Mouse (Mus musculus): Measurements from ENCODE around the gene Odf2. TPM values are rescaled to one million over a fixed set of nuclear protein-coding genes. Genes with fewer than 3 reads are reported as not detected.
"Not testable (repeated sequence)": the region's sequence is repeated elsewhere in the genome, so short reads cannot be mapped to it uniquely, and the experiment has no call there.

Odf2 gene
- polyA plus RNA-seq, 1 experiment from 2014 or later: 89.2 TPM

DNA sequence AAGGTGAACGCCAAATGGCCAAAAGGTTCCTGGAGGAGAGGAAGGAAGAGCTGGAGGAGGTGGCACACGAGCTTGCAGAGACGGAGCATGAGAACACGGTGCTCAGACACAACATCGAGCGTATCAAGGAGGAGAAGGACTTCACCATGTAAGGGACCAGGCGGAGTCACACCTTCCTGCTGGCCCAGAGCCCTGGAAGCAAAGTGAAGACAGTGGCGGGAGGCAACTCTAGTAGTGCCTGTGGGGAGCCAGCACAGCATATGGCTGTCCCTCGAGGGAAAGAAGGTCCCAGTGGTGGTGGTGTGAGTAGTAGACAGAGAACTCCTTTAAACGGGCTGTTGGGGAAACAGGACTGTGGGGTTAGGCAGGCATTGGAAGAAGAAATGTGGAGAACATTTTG, 13.2 kb downstream of the Odf2 start:
- ATAC-seq (ENCODE audit: insufficient number of reproducible peaks, insufficient read depth, low FRiP score, low TSS enrichment): no peak
- Histone ChIP-seq H3K4me3 (no peak overlapping the region), H3K9me3 (no peaks in the 10 kb centered on the region), H3K9ac (no peak overlapping the region), H3K27ac (no peak overlapping the region), H3K4me1 (no peaks in the 10 kb centered on the region), H3K36me3 (peaks cover 97% of the 10 kb centered on the region), H3K4me2 (replicated peaks) (no peak overlapping the region), H3K27me3 (no peaks in the 10 kb centered on the region)
- WGBS: 91% methylated on average over 10 of the region's 10 CpGs

DNA sequence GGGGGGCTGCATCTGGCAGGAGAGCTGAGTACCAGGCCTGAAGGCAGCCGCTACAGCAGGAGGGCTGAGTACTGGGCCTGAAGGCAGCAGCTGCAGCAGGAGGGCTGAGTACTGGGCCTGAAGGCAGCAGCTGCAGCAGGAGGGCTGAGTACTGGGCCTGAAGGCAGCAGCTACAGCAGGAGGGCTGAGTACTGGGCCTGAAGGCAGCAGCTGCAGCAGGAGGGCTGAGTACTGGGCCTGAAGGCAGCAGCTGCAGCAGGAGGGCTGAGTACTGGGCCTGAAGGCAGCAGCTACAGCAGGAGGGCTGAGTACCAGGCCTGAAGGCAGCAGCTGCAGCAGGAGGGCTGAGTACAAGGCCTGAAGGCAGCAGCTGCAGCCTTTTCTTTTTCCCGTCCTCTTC, 19.1 kb downstream of the Odf2 start:
- not testable (repeated sequence) for H3K27me3 ChIP-seq; H3K9ac ChIP-seq; H3K9me3 ChIP-seq; H3K4me1 ChIP-seq; H3K4me3 ChIP-seq; H3K27ac ChIP-seq; ATAC-seq (ENCODE audit: insufficient number of reproducible peaks, insufficient read depth, low FRiP score, low TSS enrichment); H3K4me2 ChIP-seq (replicated peaks)
- H3K36me3 ChIP-seq: peaks cover 85% of the 10 kb centered on the region
- 94% methylated on average over 2 of the region's 2 CpGs for WGBS

DNA sequence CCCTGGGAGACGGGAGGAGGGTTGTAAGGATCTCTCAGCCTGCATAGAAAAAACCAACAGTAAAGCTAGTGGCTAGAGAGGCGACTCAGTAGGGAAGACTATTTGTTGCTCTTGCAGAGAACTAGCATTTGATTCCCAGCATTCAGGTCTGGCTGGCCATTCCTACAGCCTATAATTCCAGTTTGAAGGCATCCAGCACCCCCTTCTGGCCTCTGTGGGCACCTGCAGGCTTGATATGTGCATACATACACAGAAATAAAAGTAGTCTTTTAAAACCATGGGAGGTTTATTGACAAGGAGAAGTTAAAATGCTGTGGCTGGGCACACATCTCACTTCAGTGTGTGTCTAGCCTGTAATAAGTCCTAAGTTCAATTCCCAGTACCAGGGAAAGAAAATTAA, 21.0 kb downstream of the Odf2 start:
- WGBS: 89% methylated on average over 2 of the region's 2 CpGs
- Histone ChIP-seq H3K27me3 (no peaks in the 10 kb centered on the region), H3K36me3 (peaks cover 84% of the 10 kb centered on the region)

DNA sequence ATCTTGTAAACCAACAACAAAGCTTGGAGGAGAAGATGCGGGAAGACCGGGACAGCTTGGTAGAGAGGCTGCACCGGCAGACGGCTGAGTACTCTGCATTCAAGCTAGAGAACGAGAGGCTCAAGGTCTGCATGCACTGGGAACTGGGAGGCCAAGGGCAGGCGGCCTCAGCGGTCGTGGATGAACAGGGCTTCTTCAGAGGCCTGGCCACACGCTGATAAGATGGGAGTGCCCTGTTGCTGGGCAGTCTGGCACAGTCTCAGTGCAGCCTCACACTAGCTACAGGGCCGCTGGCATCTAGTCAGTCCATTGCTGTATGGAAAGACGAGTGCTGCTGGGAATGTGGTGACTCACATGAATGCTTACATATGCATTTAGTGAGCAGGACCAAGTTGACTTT, 28.6 kb downstream of the Odf2 start:
- H3K9me3 ChIP-seq: no peaks in the 10 kb centered on the region
- H3K4me1 ChIP-seq: no peaks in the 10 kb centered on the region
- no peak overlapping the region for H3K27ac ChIP-seq
- peaks cover 88% of the 10 kb centered on the region for H3K36me3 ChIP-seq
- H3K9ac ChIP-seq: no peak overlapping the region
- 92% methylated on average over 11 of the region's 11 CpGs for WGBS
- H3K4me3 ChIP-seq: no peak overlapping the region
- H3K27me3 ChIP-seq: no peaks in the 10 kb centered on the region
- H3K4me2 ChIP-seq (replicated peaks): no peak overlapping the region
- no peak for ATAC-seq (ENCODE audit: insufficient number of reproducible peaks, insufficient read depth, low FRiP score, low TSS enrichment)

More for the DNA sequence above, 21.0 kb downstream of the Odf2 start:
- Histone ChIP-seq H3K9me3 (no peaks in the 10 kb centered on the region), H3K4me2 (replicated peaks) (no peak overlapping the region), H3K27ac (no peak overlapping the region), H3K9ac (no peak overlapping the region), H3K4me3 (no peak overlapping the region), H3K4me1 (no peaks in the 10 kb centered on the region)
- ATAC-seq (ENCODE audit: insufficient number of reproducible peaks, insufficient read depth, low FRiP score, low TSS enrichment): no peak

DNA sequence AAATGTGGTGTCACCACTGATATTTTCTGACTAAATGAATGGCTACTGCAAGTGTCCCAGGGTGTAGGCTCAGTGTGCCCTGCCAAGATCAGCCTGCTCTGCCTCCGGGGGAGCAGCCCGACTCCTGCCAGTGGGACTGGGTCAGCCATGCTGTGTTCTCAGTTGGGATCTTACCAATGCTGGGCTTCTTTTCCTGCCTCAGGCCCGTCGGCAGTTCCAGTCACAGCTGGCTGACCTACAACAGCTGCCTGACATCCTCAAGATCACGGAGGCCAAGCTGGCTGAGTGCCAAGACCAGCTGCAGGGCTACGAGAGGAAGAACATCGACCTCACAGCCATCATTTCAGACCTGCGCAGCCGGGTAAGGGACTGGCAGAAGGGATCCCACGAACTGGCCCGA, 33.0 kb downstream of the Odf2 start:
- peaks cover 88% of the 10 kb centered on the region for H3K36me3 ChIP-seq
- H3K4me3 ChIP-seq: no peak overlapping the region
- H3K27ac ChIP-seq: no peak overlapping the region
- H3K27me3 ChIP-seq: no peaks in the 10 kb centered on the region
- H3K9ac ChIP-seq: no peak overlapping the region
- WGBS: 67% methylated on average over 11 of the region's 11 CpGs
- H3K9me3 ChIP-seq: no peaks in the 10 kb centered on the region
- ATAC-seq (ENCODE audit: insufficient number of reproducible peaks, insufficient read depth, low FRiP score, low TSS enrichment): no peak
- no peak overlapping the region for H3K4me2 ChIP-seq (replicated peaks)
- no peaks in the 10 kb centered on the region for H3K4me1 ChIP-seq

DNA sequence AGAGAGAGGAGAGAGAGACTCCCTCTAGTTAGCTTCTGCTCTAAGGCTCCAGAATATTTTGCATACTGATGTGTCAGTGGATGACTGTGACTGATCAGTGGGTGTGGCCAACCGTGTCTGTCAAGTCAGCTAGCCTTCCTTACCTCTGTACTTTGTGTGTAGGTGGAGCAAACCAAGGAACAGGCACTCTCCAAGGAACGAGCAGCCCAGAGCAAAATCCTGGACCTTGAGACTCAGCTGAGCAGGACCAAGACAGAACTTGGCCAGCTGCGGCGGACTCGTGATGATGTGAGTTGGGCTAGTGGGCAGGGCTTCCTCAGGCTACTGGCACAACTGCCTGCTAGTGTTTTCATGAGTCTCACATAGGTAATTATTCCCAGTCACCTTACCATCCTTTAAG, 37.5 kb downstream of the Odf2 start:
- no peak overlapping the region for H3K4me2 ChIP-seq (replicated peaks)
- H3K27me3 ChIP-seq: no peaks in the 10 kb centered on the region
- 88% methylated on average over 5 of the region's 5 CpGs for WGBS
- H3K27ac ChIP-seq: no peak overlapping the region
- H3K9me3 ChIP-seq: no peaks in the 10 kb centered on the region
- ATAC-seq (ENCODE audit: insufficient number of reproducible peaks, insufficient read depth, low FRiP score, low TSS enrichment): no peak
- H3K4me1 ChIP-seq: no peaks in the 10 kb centered on the region
- no peak overlapping the region for H3K4me3 ChIP-seq
- H3K9ac ChIP-seq: no peak overlapping the region
- peaks cover 92% of the 10 kb centered on the region for H3K36me3 ChIP-seq

DNA sequence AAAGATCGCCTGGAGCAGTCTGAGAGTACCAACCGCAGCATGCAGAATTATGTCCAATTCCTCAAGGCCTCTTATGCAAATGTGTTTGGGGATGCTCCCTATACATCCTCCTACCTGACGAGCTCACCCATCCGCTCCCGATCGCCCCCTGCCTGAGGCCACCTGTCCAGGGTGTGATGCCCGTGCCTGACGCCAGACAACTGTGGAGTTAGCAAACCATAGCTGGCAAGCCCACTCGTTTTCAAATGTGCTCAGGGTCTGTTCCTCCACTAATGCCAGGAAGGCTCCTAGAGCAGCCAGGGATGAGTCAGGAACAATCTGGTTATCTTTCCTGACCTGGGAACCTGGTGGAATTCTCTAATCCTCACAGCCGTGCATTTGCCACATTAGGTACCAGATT, 41.5 kb downstream of the Odf2 start:
- Histone ChIP-seq H3K27ac (no peak overlapping the region), H3K4me1 (no peaks in the 10 kb centered on the region), H3K9ac (no peak overlapping the region), H3K4me3 (no peak overlapping the region), H3K36me3 (peaks cover 60% of the 10 kb centered on the region), H3K27me3 (no peaks in the 10 kb centered on the region), H3K9me3 (no peaks in the 10 kb centered on the region), H3K4me2 (replicated peaks) (no peak overlapping the region)
- WGBS: 90% methylated on average over 10 of the region's 10 CpGs
- no peak for ATAC-seq (ENCODE audit: insufficient number of reproducible peaks, insufficient read depth, low FRiP score, low TSS enrichment)

DNA sequence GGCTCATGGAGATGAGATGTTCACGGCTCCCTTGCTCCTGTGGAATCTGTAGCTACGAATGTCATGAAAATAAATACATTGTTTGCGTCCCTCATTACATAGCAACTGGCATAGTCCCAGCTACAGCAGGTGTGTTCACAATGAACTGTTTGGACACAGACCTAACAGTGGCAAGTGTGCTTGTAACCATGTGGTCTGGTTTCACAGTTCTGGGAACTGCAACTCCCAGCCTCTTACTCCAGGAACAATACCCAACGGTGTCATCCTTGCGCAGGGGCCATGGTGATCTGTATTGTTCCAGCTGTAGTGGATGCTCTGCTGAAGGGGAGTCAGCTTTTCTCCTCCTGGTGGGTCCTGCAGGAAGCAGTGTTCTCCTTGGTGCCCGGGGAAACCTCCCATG, 42.2 kb downstream of the Odf2 start:
- WGBS: 92% methylated on average over 6 of the region's 6 CpGs
- peaks cover 53% of the 10 kb centered on the region for H3K36me3 ChIP-seq
- H3K4me1 ChIP-seq: peaks cover 4% of the 10 kb centered on the region
- ATAC-seq (ENCODE audit: insufficient number of reproducible peaks, insufficient read depth, low FRiP score, low TSS enrichment): no peak
- no peaks in the 10 kb centered on the region for H3K27me3 ChIP-seq
- no peaks in the 10 kb centered on the region for H3K9me3 ChIP-seq
- H3K4me2 ChIP-seq (replicated peaks): no peak overlapping the region
- no peak overlapping the region for H3K4me3 ChIP-seq
- H3K27ac ChIP-seq: no peak overlapping the region
- H3K9ac ChIP-seq: no peak overlapping the region

DNA sequence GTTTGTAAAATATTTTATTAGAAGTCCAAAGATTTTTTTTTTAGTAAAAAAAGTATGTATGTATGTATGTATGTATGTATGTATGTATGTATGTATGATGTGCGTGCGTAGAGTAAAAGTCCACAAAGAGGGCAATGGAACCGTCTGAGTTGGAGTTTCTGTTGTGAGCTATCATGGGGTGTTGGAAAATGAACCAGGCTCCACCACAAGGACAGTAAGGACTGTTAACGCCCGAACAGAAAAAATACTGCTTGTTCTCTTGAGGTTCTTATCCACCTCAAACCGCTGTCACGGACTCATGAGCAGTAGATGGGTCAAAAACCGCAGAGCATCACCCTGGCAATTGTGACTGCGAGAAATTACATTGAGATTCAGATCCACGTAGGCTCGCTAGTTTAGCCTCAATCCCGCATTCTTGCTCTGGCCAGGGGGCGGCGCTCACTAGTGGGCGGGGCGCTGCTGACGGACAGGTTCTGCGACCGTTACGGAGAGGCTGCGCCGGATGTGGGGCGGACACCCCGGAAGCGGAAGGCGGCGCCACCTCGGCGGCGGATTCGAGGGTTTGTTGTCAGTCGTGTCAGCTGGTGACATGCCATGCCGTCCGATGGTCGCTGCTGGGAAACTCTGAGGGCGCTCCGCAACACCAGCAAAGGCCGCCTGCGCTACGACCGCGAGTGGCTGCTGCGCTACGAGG, 46.0 kb downstream of the Odf2 start, which contains the start of gene Gle1:
Gene Gle1, plus strand, starts transcription at position 521 of the 694 bp plus-strand sequence.
- Histone ChIP-seq H3K9me3 (no peaks in the 10 kb centered on the region), H3K9ac (peak within 1 kb of the TSS; percentile 70), H3K4me2 (replicated peaks) (peak within 1 kb of the TSS; percentile 69), H3K4me1 (peaks cover 5% of the 10 kb centered on the region), H3K27me3 (no peaks in the 10 kb centered on the region), H3K27ac (peak within 1 kb of the TSS; percentile 83), H3K4me3 (peak within 1 kb of the TSS; percentile 88), H3K36me3 (peaks cover 39% of the 10 kb centered on the region)
- WGBS: 3% methylated on average over 44 of the region's 44 CpGs
- ATAC-seq (ENCODE audit: insufficient number of reproducible peaks, insufficient read depth, low FRiP score, low TSS enrichment): peak; percentile 95

DNA sequence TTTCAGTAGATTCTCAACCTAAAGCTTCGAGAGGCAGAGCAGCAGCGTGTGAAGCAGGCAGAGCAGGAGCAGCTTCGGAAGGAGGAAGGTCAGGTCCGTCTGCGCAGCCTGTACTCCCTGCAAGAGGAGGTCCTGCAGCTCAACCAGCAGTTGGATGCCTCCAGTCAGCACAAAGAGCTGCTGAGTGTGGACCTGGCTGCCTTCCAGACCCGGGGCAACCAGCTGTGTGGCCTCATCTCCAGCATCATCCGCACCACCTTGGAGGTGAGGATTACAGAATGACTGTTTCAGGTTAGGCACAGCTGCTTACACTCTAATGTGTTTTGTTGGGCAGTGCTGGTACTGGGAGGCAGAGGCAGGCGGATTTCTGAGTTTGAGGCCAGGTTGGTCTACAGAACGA, 51.1 kb downstream of the Odf2 start:
- no peak for ATAC-seq (ENCODE audit: insufficient number of reproducible peaks, insufficient read depth, low FRiP score, low TSS enrichment)
- peaks cover 5% of the 10 kb centered on the region for H3K4me1 ChIP-seq
- H3K27ac ChIP-seq: no peak overlapping the region
- H3K9ac ChIP-seq: no peak overlapping the region
- H3K4me2 ChIP-seq (replicated peaks): no peak overlapping the region
- WGBS: 91% methylated on average over 9 of the region's 9 CpGs
- no peaks in the 10 kb centered on the region for H3K27me3 ChIP-seq
- peaks cover 69% of the 10 kb centered on the region for H3K36me3 ChIP-seq
- H3K9me3 ChIP-seq: no peaks in the 10 kb centered on the region
- no peak overlapping the region for H3K4me3 ChIP-seq

DNA sequence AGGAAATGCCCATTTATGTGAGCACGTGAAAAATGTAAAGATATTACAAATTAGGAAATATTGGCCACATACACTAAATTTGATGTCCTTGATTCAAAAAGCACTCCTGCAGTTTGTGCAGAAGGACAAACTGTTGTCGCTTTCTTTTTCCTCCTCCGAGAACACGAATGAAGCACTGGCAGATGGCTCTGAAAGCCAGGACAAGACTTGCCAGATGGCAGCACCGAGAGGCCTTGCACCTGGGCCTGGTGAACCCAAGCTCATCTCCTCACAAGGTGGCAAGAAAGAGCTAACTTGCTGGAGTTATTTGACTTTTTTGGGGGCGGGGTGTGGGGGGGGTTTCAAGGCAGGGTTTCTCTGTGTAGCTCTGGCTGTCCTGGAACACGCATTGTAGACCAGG, 51.8 kb downstream of the Odf2 start:
- no peak overlapping the region for H3K27ac ChIP-seq
- H3K4me1 ChIP-seq: peaks cover 4% of the 10 kb centered on the region
- H3K9ac ChIP-seq: no peak overlapping the region
- H3K9me3 ChIP-seq: no peaks in the 10 kb centered on the region
- H3K36me3 ChIP-seq: peaks cover 73% of the 10 kb centered on the region
- ATAC-seq (ENCODE audit: insufficient number of reproducible peaks, insufficient read depth, low FRiP score, low TSS enrichment): no peak
- H3K4me2 ChIP-seq (replicated peaks): no peak overlapping the region
- WGBS: 93% methylated on average over 7 of the region's 7 CpGs
- H3K4me3 ChIP-seq: no peak overlapping the region
- no peaks in the 10 kb centered on the region for H3K27me3 ChIP-seq

DNA sequence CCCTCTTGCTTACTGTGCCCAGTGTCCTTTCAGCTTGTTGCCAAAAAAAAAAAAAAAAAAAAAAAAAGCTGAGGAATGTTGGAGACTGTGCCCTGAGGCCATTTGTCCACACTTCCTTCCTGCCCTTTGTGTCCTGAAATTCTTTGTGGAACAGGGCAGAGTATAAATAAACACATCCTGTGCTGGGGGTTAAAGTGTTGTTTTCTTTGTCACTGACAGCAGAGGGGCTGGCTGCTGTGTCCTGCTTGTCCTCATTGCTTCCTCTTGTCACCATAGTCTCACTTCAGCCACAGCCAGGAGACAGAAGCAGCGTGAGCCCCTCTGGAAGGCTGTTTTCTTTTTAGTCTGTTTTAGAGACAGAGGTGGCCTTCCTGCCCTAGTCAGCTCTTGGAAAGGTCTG, 55.7 kb downstream of the Odf2 start:
- peaks cover 92% of the 10 kb centered on the region for H3K36me3 ChIP-seq
- no peak overlapping the region for H3K4me3 ChIP-seq
- no peaks in the 10 kb centered on the region for H3K27me3 ChIP-seq
- no peaks in the 10 kb centered on the region for H3K9me3 ChIP-seq
- H3K4me1 ChIP-seq: no peaks in the 10 kb centered on the region
- H3K27ac ChIP-seq: peak overlapping the region; percentile 59
- no peak for ATAC-seq (ENCODE audit: insufficient number of reproducible peaks, insufficient read depth, low FRiP score, low TSS enrichment)
- no peak overlapping the region for H3K9ac ChIP-seq
- H3K4me2 ChIP-seq (replicated peaks): no peak overlapping the region
- WGBS: 10% methylated on average over 1 of the region's 1 CpGs

Data from embryonic facial prominence, embryonic 12.5 days (tissue).